Mouse (Mus musculus) layer of hippocampus, adult 9-11 months (tissue): ENCODE measurements around the gene Gm5862.
"Not testable (repeated sequence)": the region's sequence is repeated elsewhere in the genome, so short reads cannot be mapped to it uniquely, and the experiment has no call there.

ENCODE experiments used
- DNase-seq: peaks from one replicate; pipeline ENCODE4 v3.0.0; 2022

The Gm5862 gene

GRCm38 (mm10) chr5:26022816-26023215 is at the start of gene Gm5862:
Gm5862 (minus strand) TSS chr5:26022916.
- DNase-seq, result not testable (repeated sequence)

GRCm38 (mm10) chr5:26070716-26071115 is 48.0 kb upstream of the Gm5862 start:
- DNase-seq, result no peak

GRCm38 (mm10) chr5:26058481-26058880 is 35.8 kb upstream of the Gm5862 start, which contains the start of gene Gm7347:
Gm7347 (minus strand) TSS chr5:26058581.
- DNase-seq, result not testable (repeated sequence)

- DNase-seq, result not testable (repeated sequence)
Measured at GRCm38 (mm10) chr5:26039458-26039857, 16.7 kb upstream of the Gm5862 start, which contains the start of gene Speer4a. Speer4a (minus strand) TSS chr5:26039558.

- DNase-seq, result not testable (repeated sequence)
Measured at GRCm38 (mm10) chr5:26007697-26008096, 15.0 kb downstream of the Gm5862 start.

GRCm38 (mm10) chr5:26006937-26007695 is 15.6 kb downstream of the Gm5862 start:
- DNase-seq, result peak; percentile 44

GRCm38 (mm10) chr5:26004698-26005097 is 18.0 kb downstream of the Gm5862 start, which contains the start of gene Gm1979:
Gm1979 (minus strand) TSS chr5:26004798.
- not testable (repeated sequence) for DNase-seq

- not testable (repeated sequence) for DNase-seq
Measured at GRCm38 (mm10) chr5:25988550-25988949, 34.2 kb downstream of the Gm5862 start, which contains the start of gene Gm21698. Gm21698 (minus strand) TSS chr5:25988650.

- not testable (repeated sequence) for DNase-seq
Measured at GRCm38 (mm10) chr5:25972563-25972962, 50.2 kb downstream of the Gm5862 start, which contains the start of gene Gm21680. Gm21680 (minus strand) TSS chr5:25972663.
